Mouse (Mus musculus) cerebellum, adult 2 months (tissue): ENCODE measurements around the gene Etv5. TPM values are rescaled to one million over a fixed set of nuclear protein-coding genes. Genes with fewer than 3 reads are reported as not detected.
"Not testable (repeated sequence)": the region's sequence is repeated elsewhere in the genome, so short reads cannot be mapped to it uniquely, and the experiment has no call there.

Source experiments
- DNase-seq, 2 experiments: peaks; one replicate each; pipeline ENCODE4 v3.0.0; 2021
- H3K27ac ChIP-seq: fragments of 200-500 bp; 2 replicates; pipeline ENCODE4 v1.5.1; 2012; ENCODE audit warnings: low read length, control low read depth, inconsistent platforms; ENCODE audit not compliant: insufficient read depth
- H3K27me3 ChIP-seq: fragments of 200-500 bp; 2 replicates; pipeline ENCODE4 v1.6.1; 2012; ENCODE audit warnings: inconsistent platforms, mild to moderate bottlenecking, low read length, moderate library complexity; ENCODE audit not compliant: control insufficient read depth, insufficient read depth
- H3K4me1 ChIP-seq: fragments of 200-500 bp; 2 replicates; pipeline ENCODE4 v1.6.1; 2011; ENCODE audit warnings: low read length; ENCODE audit not compliant: control insufficient read depth, insufficient read depth
- H3K4me3 ChIP-seq: fragments of 200-500 bp; replicated peaks from 2 replicates; pipeline ENCODE3; 2011; ENCODE audit warnings: mild to moderate bottlenecking, low read depth, low read length, control low read depth; ENCODE audit not compliant: insufficient read depth
- CTCF ChIP-seq: fragments of 200-500 bp; IDR thresholded peaks from 2 replicates; pipeline ENCODE4 v1.5.1; 2011; ENCODE audit warnings: low read depth, mild to moderate bottlenecking, control low read depth, low read length, moderate library complexity, borderline replicate concordance; ENCODE audit not compliant: insufficient read depth
- POLR2A ChIP-seq: fragments of 200-500 bp; IDR thresholded peaks from 2 replicates; pipeline ENCODE4 v1.6.1; 2011; ENCODE audit warnings: low read length, control low read depth, borderline replicate concordance; ENCODE audit not compliant: insufficient read depth
- WGBS: fragments of 180-500 bp; shearing (Covaris S2); methylation state at CpG from one replicate; pipeline ENCODE4 v1.1.7; 2018; 5-methylcytosine and 5-hydroxymethylcytosine counted together
- polyA plus RNA-seq: library from polyadenylated mRNA; depleted of rRNA; stranded (reverse); fragments of >200 nt; gene quantifications from 2 replicates; pipeline ENCODE4 v1.2.3, GENCODE M21; 2012

The Etv5 gene
- polyA plus RNA-seq, 1 experiment = 35.6 TPM

DNA sequence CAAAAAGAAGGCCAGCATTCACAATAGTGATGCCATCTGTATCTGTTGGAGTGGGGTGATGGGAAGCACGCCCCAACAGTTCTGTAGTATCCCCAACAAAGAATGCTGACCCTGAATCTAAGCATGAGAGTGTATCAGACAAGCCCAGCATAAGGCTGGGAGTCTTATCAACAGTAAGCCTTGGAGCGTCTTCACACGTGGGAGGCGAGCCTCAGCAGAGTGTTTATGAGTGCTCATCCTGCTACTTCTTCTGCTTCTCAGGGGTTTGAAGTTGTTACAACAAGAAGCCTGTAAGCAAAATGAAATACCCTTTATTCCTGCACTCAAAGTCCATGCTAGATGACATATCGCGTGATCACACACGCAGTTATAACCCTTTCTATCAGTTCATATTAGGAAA, 72.4 kb downstream of the Etv5 start:
- Histone ChIP-seq H3K27me3 (no peaks in the 10 kb centered on the region), H3K27ac (no peak overlapping the region), H3K4me3 (no peak overlapping the region), H3K4me1 (no peaks in the 10 kb centered on the region)
- no peak for TF ChIP-seq POLR2A
- no peak for TF ChIP-seq CTCF
- DNase-seq = no peak
- 91% methylated on average over 7 of the region's 7 CpGs for WGBS

GRCm38 (mm10) chr16:22366040-22366439, 73.5 kb downstream of the Etv5 start:
- no peak for DNase-seq
- Histone ChIP-seq H3K4me1 (no peaks in the 10 kb centered on the region), H3K27ac (no peak overlapping the region), H3K4me3 (no peak overlapping the region), H3K27me3 (no peaks in the 10 kb centered on the region)
- 87% methylated on average over 7 of the region's 7 CpGs for WGBS
- no peak for TF ChIP-seq POLR2A
- TF ChIP-seq CTCF = no peak

- DNase-seq = no peak
- TF ChIP-seq CTCF (no peak), POLR2A (no peak)
- Histone ChIP-seq H3K4me3 (no peak overlapping the region), H3K27ac (no peak overlapping the region), H3K27me3 (no peaks in the 10 kb centered on the region), H3K4me1 (no peaks in the 10 kb centered on the region)
- WGBS = 67% methylated on average over 3 of the region's 3 CpGs
Observed at GRCm38 (mm10) chr16:22365596-22365995, 73.9 kb downstream of the Etv5 start.

GRCm38 (mm10) chr16:22358701-22359354, 80.7 kb downstream of the Etv5 start:
- Histone ChIP-seq H3K27ac (no peak overlapping the region), H3K27me3 (no peaks in the 10 kb centered on the region), H3K4me1 (no peaks in the 10 kb centered on the region), H3K4me3 (no peak overlapping the region)
- TF ChIP-seq CTCF (no peak), POLR2A (no peak)
- peak; percentile 14 to 15 for DNase-seq
- 6% methylated on average over 18 of the region's 18 CpGs for WGBS

DNA sequence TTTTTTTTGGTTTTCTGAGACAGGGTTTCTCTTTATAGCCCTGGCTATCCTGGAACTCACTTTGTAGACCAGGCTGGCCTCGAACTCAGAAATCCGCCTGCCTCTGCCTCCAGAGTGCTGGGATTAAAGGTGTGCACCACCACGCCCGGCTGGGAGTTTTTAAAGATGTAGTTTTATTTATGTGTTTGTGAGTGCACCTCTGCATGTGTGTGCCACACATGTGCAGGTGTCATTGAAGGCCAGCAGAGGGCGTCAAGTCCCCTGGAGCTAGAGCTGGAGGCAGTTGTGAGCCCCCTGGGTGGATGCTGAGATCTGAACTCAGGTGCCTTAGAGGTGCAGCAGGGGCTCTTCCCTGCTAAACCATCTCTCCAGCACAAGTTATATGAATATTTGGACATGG, 85.3 kb downstream of the Etv5 start:
- not testable (repeated sequence) for H3K27me3 ChIP-seq, H3K4me1 ChIP-seq, DNase-seq, H3K27ac ChIP-seq, H3K4me3 ChIP-seq
- 92% methylated on average over 5 of the region's 5 CpGs for WGBS

GRCm38 (mm10) chr16:22353639-22354038, 85.9 kb downstream of the Etv5 start:
- H3K4me1 ChIP-seq = no peaks in the 10 kb centered on the region
- no peak overlapping the region for H3K4me3 ChIP-seq
- WGBS = 87% methylated on average over 3 of the region's 3 CpGs
- TF ChIP-seq POLR2A = no peak
- no peak for TF ChIP-seq CTCF
- no peaks in the 10 kb centered on the region; the same call in 1 of the 2 replicates for H3K27me3 ChIP-seq
- no peak overlapping the region for H3K27ac ChIP-seq
- no peak for DNase-seq

- H3K27ac ChIP-seq = no peak overlapping the region
- 95% methylated on average over 4 of the region's 4 CpGs for WGBS
- H3K27me3 ChIP-seq = no peaks in the 10 kb centered on the region; the same call in 1 of the 2 replicates
- no peak overlapping the region for H3K4me3 ChIP-seq
- H3K4me1 ChIP-seq = no peaks in the 10 kb centered on the region
- TF ChIP-seq POLR2A (no peak), CTCF (no peak)
- DNase-seq = no peak
Observed at GRCm38 (mm10) chr16:22351194-22351593, 88.3 kb downstream of the Etv5 start.

DNA sequence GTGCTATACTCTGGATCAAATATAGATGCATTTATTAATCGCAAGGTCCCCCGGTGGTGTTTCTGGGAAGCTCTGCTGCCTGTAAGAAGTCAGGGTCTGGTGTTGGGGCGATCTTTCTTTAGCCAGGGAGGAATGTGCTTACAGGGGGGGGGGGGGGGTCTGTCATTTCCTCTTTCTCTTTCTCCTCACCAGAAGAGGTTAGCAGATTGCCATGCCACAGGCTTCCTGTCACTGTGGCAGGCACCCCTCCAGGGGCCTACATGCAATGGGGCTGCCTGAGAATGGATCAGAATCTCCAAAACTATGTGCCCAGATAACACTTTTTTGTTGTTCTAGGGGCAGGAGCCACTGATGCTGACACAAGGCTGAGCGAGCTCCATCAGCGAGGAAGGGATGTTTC, 89.7 kb downstream of the Etv5 start:
- no peak for DNase-seq
- 90% methylated on average over 5 of the region's 5 CpGs for WGBS
- Histone ChIP-seq H3K4me1 (no peaks in the 10 kb centered on the region), H3K4me3 (no peak overlapping the region), H3K27me3 (no peaks in the 10 kb centered on the region; the same call in 1 of the 2 replicates), H3K27ac (no peak overlapping the region)
- no peak for TF ChIP-seq CTCF
- TF ChIP-seq POLR2A = no peak
